Mouse (Mus musculus): ENCODE measurements around the gene Myo18a.

- TF ChIP-seq EP300 (IDR thresholded peaks at IDR 0.05) (no peak), CTCF (IDR thresholded peaks at IDR 0.05) (no peak)
Measured at GRCm38 (mm10) chr11:77893283-77893682, 130.2 kb downstream of the Myo18a start.

All from lung, postnatal 0 days (tissue).